Mouse (Mus musculus): Measurements from ENCODE around the gene Acap2.

DNA sequence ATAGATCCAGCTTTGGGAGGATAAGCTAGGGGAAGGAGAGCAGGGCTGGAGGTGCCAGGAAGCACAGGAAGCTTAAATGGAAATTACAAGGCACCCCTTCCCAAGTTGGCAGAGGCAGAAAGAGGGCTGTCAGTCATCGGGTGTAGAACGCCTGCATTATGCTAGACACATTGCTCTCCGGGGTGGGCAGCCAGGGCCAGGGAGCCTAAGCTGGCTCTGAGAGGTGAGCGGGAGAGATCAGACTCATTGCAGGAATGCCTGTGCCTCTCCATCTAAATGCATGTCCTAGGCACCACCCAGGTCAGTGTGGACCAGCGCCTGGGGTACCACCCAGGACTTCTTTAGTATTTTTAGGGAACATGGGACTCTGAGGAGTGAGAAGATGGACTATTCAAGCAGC lies 123.6 kb downstream of the Acap2 start:
- TF ChIP-seq GATA1 (IDR thresholded peaks at IDR 0.05; ENCODE audit: low read length) (no peak), TAL1 (IDR thresholded peaks at IDR 0.05; ENCODE audit: low read length) (no peak)
